Comparison of ENCODE assay signal across 19 mouse cellular contexts in genomic region chr3:138988004-138988403, GRCm38 (mm10).
DNase-seq lines count a peak whose midpoint lies in the region; ATAC-seq lines count a peak whose summit lies in the region.
"Had no signal": no experiment of that assay in that cellular context is flagged by ENCODE, and none has a peak within 500 bp of the region (broad histone marks: within the 10 kb centered on the region; RNA-seq: fewer than 3 reads in every experiment).

No protein-coding gene starts in this region.

- H3K4me3 ChIP-seq in midbrain, embryonic 11.5 days (ENCODE audit: low read depth, low read length): no peak overlapping the region
- H3K4me3 ChIP-seq: forebrain, embryonic 13.5 days; heart, adult 2 months; hindbrain, embryonic 10.5 days; left cerebral cortex, adult 2 months; limb, embryonic 10.5 days had no signal

- H3K9ac ChIP-seq in midbrain, embryonic 11.5 days (ENCODE audit: low read length): no peak overlapping the region
- H3K9ac ChIP-seq: forebrain, embryonic 13.5 days; liver, postnatal 0 days had no signal

- DNase-seq in right cerebral cortex, adult 18-20 months: peak; percentile 19
- no peak for DNase-seq in right cerebral cortex, postnatal 25 days
- peak; percentile 37 for DNase-seq in cerebellum, adult 11 months
- DNase-seq in cerebellum, postnatal 25 days: peak; percentile 51 to 78
- no peak for DNase-seq in midbrain, embryonic 11.5 days (ENCODE audit: low spot score, missing footprints)
- DNase-seq in kidney, adult 9 months: no peak
- DNase-seq: gastrocnemius, postnatal 14 days; heart, adult 2 months; kidney, adult 18-20 months; kidney, postnatal 10 days; liver, postnatal 0 days; lung, postnatal 14 days; retina, postnatal 1 day had no signal

- no peaks in the 10 kb centered on the region for H3K27me3 ChIP-seq in midbrain, embryonic 11.5 days (ENCODE audit: control insufficient read depth, insufficient read depth, low read length)
- H3K27me3 ChIP-seq: forebrain, embryonic 13.5 days had no signal

- WGBS in midbrain, embryonic 11.5 days: 95% methylated on average over 5 of the region's 5 CpGs

- H3K9me3 ChIP-seq in midbrain, embryonic 11.5 days (ENCODE audit: control insufficient read depth, low read length): peaks cover 3% of the 10 kb centered on the region; the same call in 1 of the 2 replicates
- H3K9me3 ChIP-seq: limb, embryonic 10.5 days had no signal

- H3K4me2 ChIP-seq in midbrain, embryonic 11.5 days: no peak overlapping the region
- H3K4me2 ChIP-seq: forebrain, embryonic 13.5 days had no signal

- no peak overlapping the region for H3K27ac ChIP-seq in midbrain, embryonic 11.5 days (ENCODE audit: low read depth, low read length)
- H3K27ac ChIP-seq: forebrain, embryonic 13.5 days; heart, adult 2 months; hindbrain, embryonic 10.5 days; hindbrain, postnatal 0 days; left cerebral cortex, adult 2 months; limb, embryonic 10.5 days had no signal

- no peaks in the 10 kb centered on the region for H3K4me1 ChIP-seq in midbrain, embryonic 11.5 days (ENCODE audit: control insufficient read depth, insufficient read depth, low read length)
- H3K4me1 ChIP-seq: forebrain, embryonic 13.5 days; hindbrain, embryonic 10.5 days; limb, embryonic 10.5 days had no signal

- ATAC-seq in midbrain, embryonic 11.5 days (ENCODE audit: low FRiP score): no peak
- ATAC-seq in erythroblast, adult 5-6 weeks (replicated peaks; ENCODE audit: low FRiP score, poor library complexity, severe bottlenecking): no peak
- ATAC-seq: forebrain, embryonic 13.5 days; hindbrain, postnatal 0 days; liver, postnatal 0 days had no signal

- H3K36me3 ChIP-seq in midbrain, embryonic 11.5 days (ENCODE audit: control insufficient read depth, insufficient read depth, low read length): no peaks in the 10 kb centered on the region

Comparison
In these comparisons a context has a peak if more than half of its experiments do, and no peak if none do; other contexts are left out.
1. DNase-seq: peak in right cerebral cortex, adult 18-20 months (single experiment), cerebellum, adult 11 months (single experiment) and cerebellum, postnatal 25 days (2 of 2); none in right cerebral cortex, postnatal 25 days (single experiment), midbrain, embryonic 11.5 days (single experiment) and kidney, adult 9 months (single experiment).